Mouse (Mus musculus) intestine, embryonic 16.5 days (tissue): ENCODE data around the gene Gm47959. TPM values are rescaled to one million over a fixed set of nuclear protein-coding genes. Genes with fewer than 3 reads are reported as not detected.

Experiments
- ATAC-seq: fragments of 200-750 bp; cut with Nextera tagmentation; 2 replicates; pipeline ENCODE4 v1.8.0; 2017; ENCODE audit warnings: moderate TSS enrichment, moderate library complexity
- H3K27ac ChIP-seq: fragments of 300-500 bp; sonication (generic); 2 replicates; pipeline ENCODE4 v1.5.1; 2014; ENCODE audit warnings: mild to moderate bottlenecking, low read length
- H3K27me3 ChIP-seq: fragments of 300-500 bp; sonication (generic); replicated peaks from 2 replicates; pipeline ENCODE4 v1.6.1; 2014; ENCODE audit warnings: low read length, control low read depth, mixed read lengths; ENCODE audit not compliant: control insufficient read depth, insufficient read depth
- H3K36me3 ChIP-seq: fragments of 300-500 bp; sonication (generic); 2 replicates; pipeline ENCODE4 v1.6.1; 2014; ENCODE audit warnings: low read length, control low read depth; ENCODE audit not compliant: control insufficient read depth, insufficient read depth
- H3K4me1 ChIP-seq: fragments of 300-500 bp; sonication (generic); 2 replicates; pipeline ENCODE4 v1.6.1; 2014; ENCODE audit warnings: low read length, control low read depth, mixed read lengths; ENCODE audit not compliant: control insufficient read depth, insufficient read depth
- H3K4me2 ChIP-seq: fragments of 300-500 bp; sonication (generic); 2 replicates; pipeline ENCODE4 v1.6.1; 2014; ENCODE audit warnings: low read depth, low read length, control low read depth
- H3K4me3 ChIP-seq: fragments of 300-500 bp; sonication (generic); 2 replicates; pipeline ENCODE4 v1.5.1; 2014; ENCODE audit warnings: mild to moderate bottlenecking, low read length
- H3K9ac ChIP-seq: fragments of 300-500 bp; sonication (generic); 2 replicates; pipeline ENCODE4 v1.6.1; 2014; ENCODE audit warnings: low read depth, low read length
- H3K9me3 ChIP-seq: fragments of 300-500 bp; sonication (generic); 2 replicates; pipeline ENCODE4 v1.6.1; 2016; ENCODE audit warnings: low read length, control low read depth; ENCODE audit not compliant: control insufficient read depth
- WGBS: fragments of 180-500 bp; shearing (Covaris S2); extraction: QIAGEN DNeasy Blood & Tissue Kit; methylation state at CpG from one replicate; pipeline ENCODE4 v1.1.7; 2014; 5-methylcytosine and 5-hydroxymethylcytosine counted together
- polyA plus RNA-seq: library from polyadenylated mRNA; unstranded; fragments of >200 nt; fragmentation: Nextera tagmentation; extraction: Ambion mirVana; gene quantifications from 2 replicates; pipeline ENCODE4 v1.2.1, GENCODE M21; 2015

Gm47959 gene
- polyA plus RNA-seq, 1 experiment from 2014 or later = not detected

DNA sequence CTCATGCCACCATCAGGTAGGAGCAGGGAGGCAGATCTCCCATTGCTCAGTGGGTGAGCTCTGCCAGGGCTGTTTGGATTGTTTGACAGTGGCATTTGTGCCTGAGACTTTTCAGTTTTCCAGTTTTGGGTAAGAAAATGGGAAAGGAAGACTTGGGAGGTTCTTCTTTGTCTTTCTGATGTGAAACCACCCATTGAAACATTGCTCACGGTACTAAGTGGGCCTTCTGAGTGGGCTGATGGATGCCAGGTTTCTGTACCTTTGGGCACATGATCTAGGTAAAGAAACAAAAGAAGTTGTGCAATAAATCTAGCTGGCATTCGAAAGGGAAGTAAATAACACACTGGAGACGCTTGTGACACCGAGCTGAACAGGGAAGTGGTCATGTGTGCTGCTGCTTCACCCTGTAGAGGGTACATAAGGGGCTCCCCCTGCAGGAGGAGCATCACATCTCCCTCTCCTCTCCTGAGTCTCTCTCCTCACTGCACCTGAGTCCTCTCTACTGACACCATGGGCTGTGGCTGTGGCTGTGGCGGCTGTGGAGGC lies 44.6 kb downstream of the Gm47959 start, which contains the start of gene Gm47969:
TSS of gene Gm47969 (plus strand) at position 51 of the 546 bp plus-strand sequence.
- WGBS = 75% methylated on average over 5 of the region's 5 CpGs
- no peaks in the 10 kb centered on the region for H3K27me3 ChIP-seq
- H3K36me3 ChIP-seq = no peaks in the 10 kb centered on the region
- H3K9ac ChIP-seq = no peak within 1 kb of the TSS
- H3K4me3 ChIP-seq = no peak within 1 kb of the TSS
- no peaks in the 10 kb centered on the region for H3K4me1 ChIP-seq
- no peaks in the 10 kb centered on the region for H3K9me3 ChIP-seq
- no peak within 1 kb of the TSS for H3K4me2 ChIP-seq
- no peak for ATAC-seq
- no peak within 1 kb of the TSS for H3K27ac ChIP-seq

Other genes with a start within 250 kb of the Gm47959 start
- 201 and 234 TPM in 2 replicates for gene Tm4sf20, start 232.1 kb upstream of the Gm47959 start, polyA plus RNA-seq
- gene Gm47791, start 229.3 kb upstream of the Gm47959 start, polyA plus RNA-seq = not detected in 2 replicates
- gene Agfg1, start 161.1 kb upstream of the Gm47959 start, polyA plus RNA-seq = 14.1 and 31.8 TPM in 2 replicates
- gene A030005L19Rik, start 87.2 kb upstream of the Gm47959 start, polyA plus RNA-seq = not detected in 2 replicates
- gene A030014E15Rik, start 75.6 kb upstream of the Gm47959 start, polyA plus RNA-seq = not detected in 2 replicates
- not detected in 2 replicates for gene Gm6217, start 69.1 kb upstream of the Gm47959 start, polyA plus RNA-seq
- not detected in 2 replicates for gene A030003K21Rik, start 57.2 kb upstream of the Gm47959 start, polyA plus RNA-seq
- gene Gm7544, start 44.5 kb upstream of the Gm47959 start, polyA plus RNA-seq = not detected in 2 replicates
- not detected in 2 replicates for gene Gm47955, start 40.3 kb upstream of the Gm47959 start, polyA plus RNA-seq
- gene Slc19a3, start 37.9 kb downstream of the Gm47959 start, polyA plus RNA-seq = 1.9 and 2.0 TPM in 2 replicates
- not detected in 2 replicates for gene Krtap28-10, start 41.9 kb downstream of the Gm47959 start, polyA plus RNA-seq
- not detected in 2 replicates for gene Gm47969, start 44.4 kb downstream of the Gm47959 start, polyA plus RNA-seq
- gene A030005K14Rik, start 58.8 kb downstream of the Gm47959 start, polyA plus RNA-seq = not detected in 2 replicates
- not detected in 2 replicates for gene Krtap28-13, start 60.4 kb downstream of the Gm47959 start, polyA plus RNA-seq
- gene Ccl20, start 116.2 kb downstream of the Gm47959 start, polyA plus RNA-seq = 4.0 and 5.1 TPM in 2 replicates
- not detected in 2 replicates for gene Daw1, start 159.2 kb downstream of the Gm47959 start, polyA plus RNA-seq